In genomic region chr12:83495248-83495960, GRCm38 (mm10) we compare ENCODE assay signal across 18 mouse cellular contexts. TPM values are rescaled to one million over a fixed set of nuclear protein-coding genes. Genes with fewer than 3 reads are reported as not detected.
DNase-seq lines count a peak whose midpoint lies in the region; TF ChIP-seq lines count a peak whose summit lies in the region.
"Had no signal": no experiment of that assay in that cellular context is flagged by ENCODE, and none has a peak within 500 bp of the region (broad histone marks: within the 10 kb centered on the region; RNA-seq: fewer than 3 reads in every experiment).

No protein-coding gene starts in this region.

- no peaks in the 10 kb centered on the region for H3K4me1 ChIP-seq in heart, adult 2 months (ENCODE audit: control insufficient read depth, insufficient read depth, low read length)
- peaks cover 26% of the 10 kb centered on the region for H3K4me1 ChIP-seq in heart, embryonic 10.5 days
- H3K4me1 ChIP-seq: forebrain, embryonic 13.5 days; hindbrain, embryonic 13.5 days had no signal

- TF ChIP-seq CTCF in heart, adult 2 months (IDR thresholded peaks at IDR 0.05) = 0 out of 2 replicates have a peak, but pooled peaks have one; percentile 5
- TF ChIP-seq CTCF in C2C12 (IDR thresholded peaks at IDR 0.05; ENCODE audit: control insufficient read depth, insufficient read depth, insufficient read length) = no peak

- 55% methylated on average over 4 of the region's 4 CpGs for WGBS in heart, adult 2 months
- 61% methylated on average over 4 of the region's 4 CpGs for WGBS in heart, embryonic 10.5 days

- no peak overlapping the region for H3K4me2 ChIP-seq in myocyte (ENCODE audit: low read depth)
- H3K4me2 ChIP-seq: forebrain, embryonic 13.5 days; hindbrain, embryonic 13.5 days had no signal

- intact Hi-C loops in heart, adult 2 months (cut with DNase I) = no loop called here

- no peaks in the 10 kb centered on the region for H3K36me3 ChIP-seq in heart, adult 2 months (ENCODE audit: control insufficient read depth, insufficient read depth, low read length)
- no peaks in the 10 kb centered on the region for H3K36me3 ChIP-seq in heart, embryonic 10.5 days
- H3K36me3 ChIP-seq in C2C12 (ENCODE audit: control insufficient read depth, insufficient read depth) = no peaks in the 10 kb centered on the region
- H3K36me3 ChIP-seq in myocyte (ENCODE audit: control insufficient read depth, insufficient read depth) = no peaks in the 10 kb centered on the region
- H3K36me3 ChIP-seq: embryonic facial prominence, embryonic 10.5 days; hindbrain, embryonic 13.5 days had no signal

- no peak overlapping the region for H3K9ac ChIP-seq in heart, adult 2 months (ENCODE audit: low read depth, low read length)
- H3K9ac ChIP-seq: forebrain, embryonic 13.5 days; forebrain, postnatal 0 days; hindbrain, embryonic 13.5 days had no signal

- peaks cover 3% of the 10 kb centered on the region for H3K9me3 ChIP-seq in heart, embryonic 10.5 days
- H3K9me3 ChIP-seq: hindbrain, embryonic 13.5 days had no signal

- H3ac ChIP-seq in C2C12 (ENCODE audit: control insufficient read depth, insufficient read length, low read depth) (no peak overlapping the region), myocyte (ENCODE audit: control insufficient read depth, insufficient read length) (no peak overlapping the region)

- no peak for TF ChIP-seq EP300 in heart, adult 2 months (IDR thresholded peaks at IDR 0.05; ENCODE audit: insufficient read depth, low read depth, low read length)

- no peak for TF ChIP-seq POLR2A in heart, adult 2 months (IDR thresholded peaks at IDR 0.05; ENCODE audit: insufficient read depth, low read depth, low read length)
- TF ChIP-seq POLR2A in myocyte (IDR thresholded peaks at IDR 0.05; ENCODE audit: insufficient read length, low read depth) = no peak

- H3K4me3 ChIP-seq in heart, adult 2 months = no peak overlapping the region
- H3K4me3 ChIP-seq in heart, embryonic 10.5 days = no peak overlapping the region
- H3K4me3 ChIP-seq in C2C12 (ENCODE audit: insufficient read depth, poor library complexity, severe bottlenecking) = no peak overlapping the region
- no peak overlapping the region for H3K4me3 ChIP-seq in myocyte
- H3K4me3 ChIP-seq: embryonic facial prominence, embryonic 10.5 days; forebrain, embryonic 13.5 days; hindbrain, embryonic 13.5 days had no signal

- DNase-seq in gastrocnemius, adult 18-20 months (ENCODE audit: low spot score) = peak; percentile 61
- no peak for DNase-seq in gastrocnemius, postnatal 4 days (ENCODE audit: low spot score in 2 of 2)
- DNase-seq in heart, adult 2 months = peak in 1 of 2 experiments; percentile 14
- DNase-seq in heart, embryonic 10.5 days (ENCODE audit: low spot score) = no peak
- DNase-seq in MN1 (ENCODE audit: low spot score) = no peak
- DNase-seq: adrenal gland, adult 8-10 months; cerebellum, adult 11 months; cerebellum, adult 8-10 months; cerebellum, postnatal 25 days; forebrain, postnatal 0 days; heart, postnatal 14 days; kidney, adult 11 months had no signal

- no peak overlapping the region for H3K27ac ChIP-seq in heart, adult 2 months
- no peak overlapping the region for H3K27ac ChIP-seq in heart, embryonic 10.5 days
- H3K27ac ChIP-seq: embryonic facial prominence, embryonic 10.5 days; forebrain, embryonic 13.5 days; hindbrain, embryonic 13.5 days; hindbrain, postnatal 0 days had no signal

- H3K79me2 ChIP-seq in heart, adult 2 months (replicated peaks; ENCODE audit: control insufficient read depth, insufficient read depth, low read length) = no peaks in the 10 kb centered on the region
- H3K79me2 ChIP-seq in C2C12 (ENCODE audit: control insufficient read depth, insufficient read depth) (no peaks in the 10 kb centered on the region), myocyte (ENCODE audit: control insufficient read depth, insufficient read depth) (no peaks in the 10 kb centered on the region)

- H3K27me3 ChIP-seq in heart, adult 2 months (ENCODE audit: control insufficient read depth, insufficient read depth, low read length) = no peaks in the 10 kb centered on the region
- H3K27me3 ChIP-seq in heart, embryonic 10.5 days (ENCODE audit: insufficient read depth, poor library complexity, severe bottlenecking) = no peaks in the 10 kb centered on the region
- H3K27me3 ChIP-seq in C2C12 (ENCODE audit: control insufficient read depth, insufficient read depth, insufficient read length) (peaks cover 7% of the 10 kb centered on the region), myocyte (ENCODE audit: control insufficient read depth, insufficient read depth, insufficient read length) (peaks cover 24% of the 10 kb centered on the region)
- H3K27me3 ChIP-seq: forebrain, embryonic 13.5 days had no signal

- no peaks in the 10 kb centered on the region for H3K79me3 ChIP-seq in C2C12 (ENCODE audit: low read depth)

TF ChIP-seq in C2C12, 6 proteins besides CTCF, POLR2A, EP300 and RAD21:
- TF ChIP-seq MYOG (IDR thresholded peaks at IDR 0.05; ENCODE audit: control insufficient read depth, extremely low read depth, insufficient read length) (no peak), MYOD1 (IDR thresholded peaks at IDR 0.05; ENCODE audit: control insufficient read depth, insufficient read length, low read depth) (peak; percentile 32)

TF ChIP-seq in myocyte, 11 proteins besides CTCF, POLR2A, EP300 and RAD21:
- peak in 2 of 3 experiments; percentile 76 to 93 for TF ChIP-seq MYOD1 (IDR thresholded peaks at IDR 0.05; ENCODE audit: control insufficient read depth in 1 of 3, insufficient read length in 2 of 3, low read depth in 2 of 3)
- no peak for TF ChIP-seq TCF3 (IDR thresholded peaks at IDR 0.05; ENCODE audit: insufficient read length, low read depth)

RNA-seq across cellular contexts. Expression of gene Dpf3, which starts 7.9 kb away (rescaled TPM):
- 10 to 100 TPM; 21.7 to 23.7 TPM for total RNA-seq in gastrocnemius, adult 18-20 months (2021)
- 10 to 100 TPM; 15.6 to 19.3 TPM for total RNA-seq in gastrocnemius, postnatal 4 days (2021)
- 10 to 100 TPM; 16.6 to 18.8 TPM for total RNA-seq in heart, adult 2 months (2021)
- polyA plus RNA-seq in heart, adult 2 months (2012; rRNA removed) = 9.1 and 9.7 TPM in 2 replicates
- polyA plus RNA-seq in heart, embryonic 10.5 days (2016; fragmentation: Nextera tagmentation; extraction: Ambion mirVana) = 29.4 and 37.5 TPM in 2 replicates
- 0.25 TPM for polyA plus RNA-seq in C2C12 (2012; fragmentation: generic; extraction: Trizol)
- polyA plus RNA-seq in myocyte (2012; fragmentation: generic; extraction: Trizol) = 0.52 TPM

RNA-seq across cellular contexts. Expression of gene Dcaf4, which starts 24.9 kb away (rescaled TPM):
- 10 to 100 TPM; 19.6 to 21.2 TPM for total RNA-seq in gastrocnemius, adult 18-20 months (2021)
- 10 to 100 TPM; 25.5 to 28.4 TPM for total RNA-seq in gastrocnemius, postnatal 4 days (2021)
- 10 to 100 TPM; 11.9 to 13.6 TPM for total RNA-seq in heart, adult 2 months (2021)
- 17.2 and 26.1 TPM in 2 replicates for polyA plus RNA-seq in heart, adult 2 months (2012; rRNA removed)
- polyA plus RNA-seq in heart, embryonic 10.5 days (2016; fragmentation: Nextera tagmentation; extraction: Ambion mirVana) = 27.6 and 29.7 TPM in 2 replicates
- polyA plus RNA-seq in C2C12 (2012; fragmentation: generic; extraction: Trizol) (11.7 TPM), myocyte (2012; fragmentation: generic; extraction: Trizol) (13.7 TPM)
